8 mouse cellular contexts compared by ENCODE assay signal in the genomic region with DNA sequence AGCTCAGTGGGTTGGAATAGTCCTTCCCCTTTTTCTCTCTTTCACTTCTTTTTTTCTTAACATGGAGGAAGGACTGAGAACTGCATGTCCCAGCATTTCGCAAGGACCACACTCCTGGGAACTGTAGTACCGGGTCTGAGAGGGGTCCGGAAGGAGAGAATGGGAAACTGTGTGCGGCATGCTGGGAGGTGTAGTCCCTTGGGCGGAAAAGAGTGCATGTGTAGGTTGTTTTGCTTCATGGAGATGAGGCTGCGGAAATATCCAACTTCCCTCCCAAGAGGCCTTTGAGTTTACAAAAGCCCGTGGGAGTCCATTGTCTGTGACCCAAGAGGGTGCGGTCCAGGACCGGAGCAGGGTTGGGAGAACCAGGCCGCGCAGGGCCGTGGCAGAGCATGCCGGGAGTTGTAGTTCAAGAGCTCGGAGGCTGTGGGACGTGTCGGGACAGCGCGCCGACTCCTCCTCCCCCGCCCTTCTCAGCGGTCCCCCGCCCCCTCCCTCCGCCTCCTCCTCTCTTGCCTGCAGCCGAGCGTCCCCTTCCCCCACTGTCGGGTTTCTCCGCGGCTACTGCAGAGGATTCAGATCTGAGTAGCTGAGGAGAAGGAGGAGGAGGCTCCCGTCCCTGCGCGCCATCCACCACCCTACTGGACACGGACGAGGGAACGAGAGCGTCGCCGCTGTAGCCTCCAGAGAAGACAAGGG. TPM values are rescaled to one million over a fixed set of nuclear protein-coding genes. Genes with fewer than 3 reads are reported as not detected.
DNase-seq lines count a peak whose midpoint lies in the region; ATAC-seq and TF ChIP-seq lines count a peak whose summit lies in the region.

A gene (plus strand): TSS at position 493 of the 699 bp plus-strand sequence.

- H3K36me3 ChIP-seq in kidney, embryonic 14.5 days (ENCODE audit: control insufficient read depth, insufficient read depth, low read length), result no peaks in the 10 kb centered on the region
- H3K36me3 ChIP-seq in limb, embryonic 15.5 days, result no peaks in the 10 kb centered on the region

- TF ChIP-seq POLR2A in bone marrow macrophage, adult 2 months (IDR thresholded peaks at IDR 0.05; ENCODE audit: borderline replicate concordance, low read depth, low read length), result no peak
- peak; percentile 95 for TF ChIP-seq POLR2A in embryonic fibroblast, embryonic 13.5 days (IDR thresholded peaks at IDR 0.05; ENCODE audit: low read depth, low read length)

- peak; percentile 98 for DNase-seq in A20 (ENCODE audit: low read depth, low spot score)
- DNase-seq in heart, adult 9 months (ENCODE audit: low spot score in 2 of 2), result peak; percentile 94 to 95
- peak; percentile 82 to 85 for DNase-seq in monocyte, adult 2 months (ENCODE audit: low read depth in 1 of 2, low spot score in 2 of 2)
- peak; percentile 92 to 93 for DNase-seq in spleen, postnatal 36 days (ENCODE audit: low spot score in 2 of 2)

- H3K4me3 ChIP-seq in bone marrow macrophage, adult 2 months (ENCODE audit: insufficient read depth, low read length), result peak within 1 kb of the TSS; percentile 84
- peak within 1 kb of the TSS; percentile 61 for H3K4me3 ChIP-seq in embryonic fibroblast, embryonic 13.5 days (ENCODE audit: insufficient read depth, low read length)
- H3K4me3 ChIP-seq in kidney, embryonic 14.5 days (ENCODE audit: low read length), result peak within 1 kb of the TSS; percentile 92
- H3K4me3 ChIP-seq in limb, embryonic 15.5 days, result peak within 1 kb of the TSS; percentile 90

- WGBS in kidney, embryonic 14.5 days, result under 1% methylated on average over 31 of the region's 37 CpGs
- 0% methylated on average over 29 of the region's 37 CpGs for WGBS in limb, embryonic 15.5 days

- TF ChIP-seq CTCF in bone marrow macrophage, adult 2 months (IDR thresholded peaks at IDR 0.05; ENCODE audit: low read depth, low read length), result no peak
- TF ChIP-seq CTCF in embryonic fibroblast, embryonic 13.5 days (IDR thresholded peaks at IDR 0.05; ENCODE audit: borderline replicate concordance, insufficient read depth, low read length), result peak; percentile 17; the same call in 1 of the 2 replicates

- peak; percentile 98 for ATAC-seq in kidney, embryonic 14.5 days (ENCODE audit: low FRiP score, low TSS enrichment)
- peak; percentile 99 for ATAC-seq in limb, embryonic 15.5 days (ENCODE audit: insufficient number of reproducible peaks, low FRiP score, low TSS enrichment, low read depth)

- peaks cover 20% of the 10 kb centered on the region for H3K4me1 ChIP-seq in bone marrow macrophage, adult 2 months (ENCODE audit: control insufficient read depth, insufficient read depth, low read length)
- H3K4me1 ChIP-seq in embryonic fibroblast, embryonic 13.5 days (ENCODE audit: control insufficient read depth, insufficient read depth, low read length), result peaks cover 5% of the 10 kb centered on the region; the same call in 1 of the 2 replicates
- H3K4me1 ChIP-seq in kidney, embryonic 14.5 days (ENCODE audit: control insufficient read depth, insufficient read depth, low read length), result peaks cover 13% of the 10 kb centered on the region
- H3K4me1 ChIP-seq in limb, embryonic 15.5 days, result peaks cover 13% of the 10 kb centered on the region

- no peaks in the 10 kb centered on the region for H3K27me3 ChIP-seq in kidney, embryonic 14.5 days (ENCODE audit: control insufficient read depth, insufficient read depth, low read length)
- H3K27me3 ChIP-seq in limb, embryonic 15.5 days, result no peaks in the 10 kb centered on the region

- H3K27ac ChIP-seq in bone marrow macrophage, adult 2 months (ENCODE audit: insufficient read depth, low read depth, low read length), result peak within 1 kb of the TSS; percentile 97
- H3K27ac ChIP-seq in embryonic fibroblast, embryonic 13.5 days (ENCODE audit: insufficient read depth, low read length), result peak within 1 kb of the TSS; percentile 86
- H3K27ac ChIP-seq in kidney, embryonic 14.5 days (ENCODE audit: low read depth, low read length), result peak within 1 kb of the TSS; percentile 99
- peak within 1 kb of the TSS; percentile 96 for H3K27ac ChIP-seq in limb, embryonic 15.5 days

- H3K9me3 ChIP-seq in kidney, embryonic 14.5 days (ENCODE audit: control insufficient read depth, low read length), result no peaks in the 10 kb centered on the region
- H3K9me3 ChIP-seq in limb, embryonic 15.5 days, result no peaks in the 10 kb centered on the region

- H3K4me2 ChIP-seq in kidney, embryonic 14.5 days (replicated peaks; ENCODE audit: low read depth, low read length), result peak within 1 kb of the TSS; percentile 86
- peak within 1 kb of the TSS; percentile 63 for H3K4me2 ChIP-seq in limb, embryonic 15.5 days

- H3K9ac ChIP-seq in kidney, embryonic 14.5 days (ENCODE audit: low read depth, low read length), result peak within 1 kb of the TSS; percentile 91
- peak within 1 kb of the TSS; percentile 93 for H3K9ac ChIP-seq in limb, embryonic 15.5 days

RNA-seq across cellular contexts. Expression of the gene that starts here (rescaled TPM):
- 30.6 and 32.1 TPM in 2 replicates for polyA plus RNA-seq in bone marrow macrophage, adult 2 months (2012; ENCODE audit: insufficient read depth, insufficient read length, missing spikeins)
- polyA plus RNA-seq in embryonic fibroblast, embryonic 13.5 days (2011; ENCODE audit: insufficient read length, low read depth, missing spikeins), result 53.6 and 58.0 TPM in 2 replicates
- polyA plus RNA-seq in kidney, embryonic 14.5 days (2014; fragmentation: Nextera tagmentation; extraction: Ambion mirVana), result 43.6 and 53.8 TPM in 2 replicates
- polyA plus RNA-seq in limb, embryonic 15.5 days (2015; fragmentation: Nextera tagmentation; extraction: Ambion mirVana), result 39.6 and 42.2 TPM in 2 replicates

Comparison
In these comparisons a context has a peak if more than half of its experiments do, and no peak if none do; other contexts are left out.
1. Peak in every context shown above with its lines: DNase-seq, ATAC-seq, H3K4me3 ChIP-seq and H3K27ac ChIP-seq.